Mouse (Mus musculus) embryonic facial prominence, embryonic 14.5 days (tissue): Measurements from ENCODE around the gene Pitpnm2. TPM values are rescaled to one million over a fixed set of nuclear protein-coding genes. Genes with fewer than 3 reads are reported as not detected.

Source experiments
- ATAC-seq: fragments of 200-750 bp; cut with Nextera tagmentation; 2 replicates; pipeline ENCODE4 v1.8.0; 2017; ENCODE audit warnings: low read depth, moderate number of reproducible peaks, moderate TSS enrichment
- DNase-seq: peaks from one replicate; pipeline ENCODE4 v3.0.0-alpha.2; 2015; ENCODE audit warnings: low spot score
- H3K27ac ChIP-seq: fragments of 300-500 bp; sonication (generic); replicated peaks from 2 replicates; pipeline ENCODE4 v1.5.1; 2014; ENCODE audit warnings: low read depth, mild to moderate bottlenecking, low read length, moderate library complexity
- H3K27me3 ChIP-seq: fragments of 300-500 bp; sonication (generic); replicated peaks from 2 replicates; pipeline ENCODE4 v1.6.1; 2014; ENCODE audit warnings: low read length; ENCODE audit not compliant: control insufficient read depth, insufficient read depth
- H3K36me3 ChIP-seq: fragments of 300-500 bp; sonication (generic); 2 replicates; pipeline ENCODE4 v1.6.1; 2014; ENCODE audit warnings: low read length, mixed read lengths; ENCODE audit not compliant: control insufficient read depth, insufficient read depth
- H3K4me1 ChIP-seq: fragments of 300-500 bp; sonication (generic); 2 replicates; pipeline ENCODE4 v1.6.1; 2014; ENCODE audit warnings: antibody characterized with exemption, low read length; ENCODE audit not compliant: control insufficient read depth, insufficient read depth
- H3K4me2 ChIP-seq: fragments of 300-500 bp; sonication (generic); 2 replicates; pipeline ENCODE4 v1.6.1; 2014; ENCODE audit warnings: low read depth, mild to moderate bottlenecking, low read length, moderate library complexity, mixed read lengths
- H3K4me3 ChIP-seq: fragments of 300-500 bp; sonication (generic); 2 replicates; pipeline ENCODE4 v1.5.1; 2014; ENCODE audit warnings: low read depth, mild to moderate bottlenecking, low read length
- H3K9ac ChIP-seq: fragments of 300-500 bp; sonication (generic); 2 replicates; pipeline ENCODE4 v1.6.1; 2014; ENCODE audit warnings: low read depth, mild to moderate bottlenecking, low read length, moderate library complexity, mixed read lengths
- H3K9me3 ChIP-seq: fragments of 300-500 bp; sonication (generic); 2 replicates; pipeline ENCODE4 v1.6.1; 2016; ENCODE audit warnings: low read length; ENCODE audit not compliant: control insufficient read depth
- WGBS: fragments of 180-500 bp; shearing (Covaris S2); extraction: QIAGEN DNeasy Blood & Tissue Kit; methylation state at CpG from one replicate; pipeline ENCODE4 v1.1.7; 2014; 5-methylcytosine and 5-hydroxymethylcytosine counted together
- polyA plus RNA-seq: library from polyadenylated mRNA; unstranded; fragments of >200 nt; fragmentation: Nextera tagmentation; extraction: Ambion mirVana; gene quantifications from 2 replicates; pipeline ENCODE4 v1.2.1, GENCODE M21; 2014

Pitpnm2 gene
- polyA plus RNA-seq, 1 experiment from 2014 or later = 7.6 TPM

GRCm38 (mm10) chr5:124206481-124207038 lies 43.0 kb downstream of the Pitpnm2 start:
- Histone ChIP-seq H3K4me2 (no peak overlapping the region), H3K4me1 (peaks cover 7% of the 10 kb centered on the region; the same call in 1 of the 2 replicates), H3K9me3 (no peaks in the 10 kb centered on the region), H3K4me3 (no peak overlapping the region), H3K9ac (no peak overlapping the region), H3K36me3 (no peaks in the 10 kb centered on the region), H3K27ac (no peak overlapping the region), H3K27me3 (no peaks in the 10 kb centered on the region; the same call in 1 of the 2 replicates)
- DNase-seq (peak; percentile 69), ATAC-seq (peak; percentile 82)
- WGBS = 24% methylated on average over 13 of the region's 13 CpGs

DNA sequence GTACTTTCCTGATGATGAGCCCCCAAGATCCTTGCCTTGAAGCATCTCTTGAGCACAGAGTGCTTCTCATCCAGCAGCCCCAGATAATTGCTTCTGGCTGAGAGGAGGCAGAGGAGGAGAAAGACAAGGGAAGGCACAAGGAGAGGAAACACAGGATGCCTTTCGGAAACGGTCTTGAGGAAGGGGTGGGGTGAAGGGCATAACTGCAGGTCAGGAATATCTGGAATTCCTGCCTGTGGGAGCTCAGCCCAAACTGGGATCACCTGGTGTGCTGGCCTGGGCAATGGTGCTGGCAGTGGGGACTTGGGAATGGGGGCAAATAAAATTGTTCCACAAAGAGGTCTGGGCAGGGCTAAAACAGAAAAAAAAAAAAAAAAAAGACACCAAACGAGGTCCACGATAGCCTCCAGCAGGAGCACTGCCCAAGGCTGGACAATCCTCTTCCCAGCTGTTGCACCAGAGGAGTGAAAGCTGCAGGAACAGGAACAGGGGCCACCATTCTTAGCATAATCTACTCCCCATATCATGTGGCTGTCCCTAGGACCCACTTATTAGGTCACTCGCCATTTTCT lies 43.7 kb downstream of the Pitpnm2 start:
- DNase-seq (no peak), ATAC-seq (no peak)
- 0 out of 2 replicates have a peak overlapping the region, but pooled peaks have one; percentile 22 for H3K9ac ChIP-seq
- H3K27me3 ChIP-seq = no peaks in the 10 kb centered on the region; the same call in 1 of the 2 replicates
- 0 out of 2 replicates have a peak overlapping the region, but pooled peaks have one; percentile 11 for H3K27ac ChIP-seq
- no peaks in the 10 kb centered on the region for H3K36me3 ChIP-seq
- H3K4me3 ChIP-seq = no peak overlapping the region
- H3K9me3 ChIP-seq = no peaks in the 10 kb centered on the region
- no peak overlapping the region for H3K4me2 ChIP-seq
- 35% methylated on average over 5 of the region's 5 CpGs for WGBS
- H3K4me1 ChIP-seq = peaks cover 7% of the 10 kb centered on the region; the same call in 1 of the 2 replicates

DNA sequence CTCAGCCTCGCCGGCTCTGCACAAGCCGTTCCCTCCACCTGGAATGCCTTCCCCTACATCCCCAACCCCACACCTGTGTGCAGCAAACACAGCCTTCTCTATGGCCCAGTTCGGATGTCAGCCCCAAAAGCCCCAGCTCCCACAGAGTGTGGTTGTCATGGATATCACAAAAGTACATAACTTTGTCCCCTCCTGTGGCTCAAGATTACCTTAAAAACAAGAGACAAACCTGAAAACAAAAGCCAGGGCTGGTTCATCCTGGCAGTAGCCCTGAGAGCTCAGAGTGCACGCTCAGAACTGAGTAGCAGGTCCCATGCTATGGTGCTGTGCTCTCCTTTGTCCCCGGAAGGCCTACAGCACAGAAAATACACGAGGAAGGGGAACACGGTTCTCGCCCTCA lies 44.3 kb downstream of the Pitpnm2 start:
- Histone ChIP-seq H3K4me2 (no peak overlapping the region), H3K36me3 (no peaks in the 10 kb centered on the region), H3K9me3 (no peaks in the 10 kb centered on the region), H3K4me1 (peaks cover 7% of the 10 kb centered on the region; the same call in 1 of the 2 replicates), H3K27me3 (no peaks in the 10 kb centered on the region; the same call in 1 of the 2 replicates), H3K4me3 (no peak overlapping the region), H3K27ac (no peak overlapping the region), H3K9ac (0 out of 2 replicates have a peak overlapping the region, but pooled peaks have one; percentile 8)
- ATAC-seq (no peak), DNase-seq (no peak)
- WGBS = 74% methylated on average over 9 of the region's 9 CpGs

DNA sequence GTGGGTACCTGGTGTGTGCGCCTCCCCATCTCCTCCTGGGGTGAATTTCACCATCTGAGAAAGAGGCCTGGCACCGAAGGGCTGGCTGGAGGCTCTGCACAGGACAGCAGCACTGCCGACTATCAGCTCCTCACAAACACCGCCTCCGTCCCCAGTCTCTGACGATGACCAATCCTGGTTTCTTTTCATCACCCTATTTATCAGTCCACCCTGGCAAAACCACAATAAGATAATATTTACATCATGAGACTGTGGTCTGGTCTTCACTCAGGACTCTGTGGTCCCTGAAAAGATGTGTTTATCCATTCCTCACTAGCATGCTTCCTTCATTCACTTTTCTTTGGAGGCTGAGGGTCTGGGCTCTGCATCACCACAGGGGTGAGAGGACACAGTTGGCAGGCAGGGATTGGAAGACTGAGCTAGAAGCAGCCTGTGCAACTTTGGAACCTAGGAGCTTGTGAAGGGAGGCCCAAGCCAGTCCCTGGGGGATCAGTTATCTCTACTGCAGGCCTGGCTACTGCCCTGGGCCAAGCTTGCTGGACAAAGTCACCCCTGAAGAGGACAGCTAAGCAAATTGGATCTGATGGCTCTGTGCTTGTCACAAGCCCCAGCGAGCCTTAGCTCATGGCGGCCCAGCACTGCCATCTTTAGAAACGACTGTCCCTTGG lies 45.3 kb downstream of the Pitpnm2 start:
- no peak for ATAC-seq
- H3K4me1 ChIP-seq = peaks cover 7% of the 10 kb centered on the region; the same call in 1 of the 2 replicates

DNA sequence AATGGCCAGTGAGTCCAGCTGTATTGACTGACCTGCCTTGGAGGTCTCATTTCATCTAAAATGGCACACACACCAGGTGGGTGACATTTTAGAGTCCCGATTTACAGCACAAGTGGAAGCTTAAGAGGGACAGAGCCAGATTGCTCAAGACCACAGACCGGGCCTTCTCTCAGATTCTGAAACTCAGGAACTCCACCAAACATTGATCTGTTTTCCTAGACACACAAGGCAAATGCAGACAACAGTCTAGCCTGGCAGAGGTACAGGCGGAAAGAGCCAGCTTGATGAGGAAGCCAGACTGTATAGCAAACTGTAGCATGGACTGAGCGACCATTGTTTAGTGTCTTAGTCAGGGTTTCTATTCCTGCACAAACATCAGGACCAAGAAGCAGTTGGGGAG lies 46.3 kb downstream of the Pitpnm2 start:
- WGBS = 85% methylated on average over 4 of the region's 4 CpGs
- H3K36me3 ChIP-seq = no peaks in the 10 kb centered on the region
- H3K4me3 ChIP-seq = no peak overlapping the region
- DNase-seq = no peak
- H3K9me3 ChIP-seq = no peaks in the 10 kb centered on the region
- no peak overlapping the region for H3K4me2 ChIP-seq
- H3K27me3 ChIP-seq = no peaks in the 10 kb centered on the region; the same call in 1 of the 2 replicates
- peaks cover 7% of the 10 kb centered on the region; the same call in 1 of the 2 replicates for H3K4me1 ChIP-seq
- no peak for ATAC-seq
- H3K27ac ChIP-seq = no peak overlapping the region
- H3K9ac ChIP-seq = no peak overlapping the region

More for the DNA sequence above, 45.3 kb downstream of the Pitpnm2 start:
- Histone ChIP-seq H3K36me3 (no peaks in the 10 kb centered on the region), H3K4me3 (no peak overlapping the region), H3K27ac (no peak overlapping the region), H3K27me3 (no peaks in the 10 kb centered on the region; the same call in 1 of the 2 replicates), H3K4me2 (no peak overlapping the region), H3K9ac (no peak overlapping the region), H3K9me3 (no peaks in the 10 kb centered on the region)
- no peak for DNase-seq
- 82% methylated on average over 9 of the region's 9 CpGs for WGBS

DNA sequence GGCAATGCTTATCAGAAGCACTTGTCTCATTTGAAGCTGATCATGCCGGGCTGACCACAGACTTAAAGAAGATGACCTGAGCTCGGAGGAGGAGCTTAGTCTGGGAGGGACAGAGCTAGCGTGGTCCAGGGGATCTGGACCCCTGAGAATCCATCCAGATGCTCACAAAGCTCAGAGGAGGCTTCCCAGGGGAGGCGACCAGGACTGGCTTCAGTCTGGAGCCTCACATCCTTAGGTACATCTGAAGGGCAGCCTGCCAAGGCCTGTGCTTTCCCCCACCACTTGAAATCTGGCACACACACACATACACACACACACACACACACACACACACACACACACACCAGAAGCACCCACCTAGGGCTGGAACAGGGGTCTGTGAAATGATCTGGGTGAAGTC lies 47.5 kb downstream of the Pitpnm2 start:
- no peak overlapping the region for H3K4me3 ChIP-seq
- peaks cover 4% of the 10 kb centered on the region; the same call in 1 of the 2 replicates for H3K4me1 ChIP-seq
- H3K4me2 ChIP-seq = no peak overlapping the region
- no peaks in the 10 kb centered on the region for H3K36me3 ChIP-seq
- H3K27ac ChIP-seq = no peak overlapping the region
- ATAC-seq (no peak), DNase-seq (no peak)
- H3K9me3 ChIP-seq = no peaks in the 10 kb centered on the region
- H3K9ac ChIP-seq = no peak overlapping the region
- WGBS = 47% methylated on average over 3 of the region's 4 CpGs
- no peaks in the 10 kb centered on the region; the same call in 1 of the 2 replicates for H3K27me3 ChIP-seq

- H3K36me3 ChIP-seq = no peaks in the 10 kb centered on the region
- H3K4me3 ChIP-seq = no peak overlapping the region
- no peak overlapping the region for H3K27ac ChIP-seq
- ATAC-seq (no peak), DNase-seq (no peak)
- H3K9ac ChIP-seq = no peak overlapping the region
- no peaks in the 10 kb centered on the region for H3K9me3 ChIP-seq
- WGBS = 71% methylated on average over 2 of the region's 2 CpGs
- no peak overlapping the region for H3K4me2 ChIP-seq
- peaks cover 4% of the 10 kb centered on the region; the same call in 1 of the 2 replicates for H3K4me1 ChIP-seq
- H3K27me3 ChIP-seq = no peaks in the 10 kb centered on the region; the same call in 1 of the 2 replicates
Observed at GRCm38 (mm10) chr5:124201564-124201963, 48.0 kb downstream of the Pitpnm2 start.

DNA sequence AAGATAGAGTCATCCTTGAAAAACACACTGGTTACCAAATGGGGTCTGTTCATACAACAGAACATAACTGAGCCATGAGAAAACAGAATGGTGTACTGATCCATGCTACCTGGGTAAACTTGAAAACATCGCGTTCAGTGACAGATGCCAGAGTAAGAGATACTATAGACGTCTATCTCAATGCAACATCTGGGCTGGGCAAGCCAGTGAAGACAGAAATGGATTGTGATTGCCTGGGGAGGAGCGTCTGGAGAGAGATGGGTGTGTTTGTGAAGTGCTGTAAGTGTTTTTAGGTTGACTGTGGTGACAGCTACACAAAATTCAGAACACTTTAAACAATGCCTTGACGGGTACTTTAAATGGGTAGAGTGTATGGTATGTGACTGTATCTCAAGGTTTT lies 48.7 kb downstream of the Pitpnm2 start:
- Histone ChIP-seq H3K9me3 (no peaks in the 10 kb centered on the region), H3K27ac (no peak overlapping the region), H3K36me3 (no peaks in the 10 kb centered on the region), H3K4me2 (no peak overlapping the region), H3K9ac (no peak overlapping the region), H3K27me3 (no peaks in the 10 kb centered on the region; the same call in 1 of the 2 replicates), H3K4me3 (no peak overlapping the region), H3K4me1 (peaks cover 4% of the 10 kb centered on the region; the same call in 1 of the 2 replicates)
- ATAC-seq = no peak
- 69% methylated on average over 5 of the region's 5 CpGs for WGBS
- DNase-seq = no peak
